In the genomic region with DNA sequence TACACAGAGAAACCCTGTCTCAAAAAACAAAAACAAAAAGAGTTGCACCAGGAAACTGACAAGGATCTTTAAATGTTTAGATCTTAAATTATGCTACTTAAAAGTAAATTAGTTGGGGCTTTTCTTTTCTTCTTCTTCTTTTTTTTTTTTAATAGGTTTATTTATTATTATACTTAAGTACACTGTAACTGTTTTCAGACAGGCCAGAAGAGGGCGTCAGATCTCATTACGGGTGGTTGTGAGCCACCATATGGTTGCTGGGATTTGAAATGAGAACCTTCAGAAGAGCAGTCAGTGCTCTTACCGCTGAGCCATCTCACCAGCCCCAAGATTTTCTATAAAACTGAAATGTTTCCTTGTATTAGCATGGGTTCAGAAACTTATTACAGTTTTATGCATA, we compare ENCODE assay signal across 20 mouse cellular contexts. TPM values are rescaled to one million over a fixed set of nuclear protein-coding genes. Genes with fewer than 3 reads are reported as not detected.
DNase-seq lines count a peak whose midpoint lies in the region; ATAC-seq and TF ChIP-seq lines count a peak whose summit lies in the region.
"Had no signal": no experiment of that assay in that cellular context is flagged by ENCODE, and none has a peak within 500 bp of the region (broad histone marks: within the 10 kb centered on the region; RNA-seq: fewer than 3 reads in every experiment).

No protein-coding gene starts in this region.

- 0 out of 2 replicates have a peak, but pooled peaks have one; percentile 12 for TF ChIP-seq CTCF in intestine, postnatal 0 days (IDR thresholded peaks at IDR 0.05; ENCODE audit: low read depth)
- no peak for TF ChIP-seq CTCF in brain, embryonic 14.5 days (IDR thresholded peaks at IDR 0.05; ENCODE audit: borderline replicate concordance, extremely low read depth, insufficient read depth, insufficient read length)

- no peaks in the 10 kb centered on the region for H3K4me1 ChIP-seq in intestine, postnatal 0 days (replicated peaks; ENCODE audit: control insufficient read depth, insufficient read depth, low read length)
- H3K4me1 ChIP-seq in intestine, embryonic 16.5 days (ENCODE audit: control insufficient read depth, insufficient read depth, low read length), result no peaks in the 10 kb centered on the region
- H3K4me1 ChIP-seq: forebrain, embryonic 12.5 days; limb, embryonic 10.5 days; neural tube, embryonic 15.5 days had no signal

- 63% methylated on average over 3 of the region's 3 CpGs for WGBS in intestine, postnatal 0 days
- WGBS in intestine, embryonic 16.5 days, result 67% methylated on average over 3 of the region's 3 CpGs

- no peak for TF ChIP-seq POLR2A in brain, embryonic 14.5 days (IDR thresholded peaks at IDR 0.05; ENCODE audit: borderline replicate concordance, extremely low read depth, insufficient read depth, insufficient read length, poor library complexity, severe bottlenecking)

- intact Hi-C loops in left cerebral cortex, postnatal 10 days (cut with DNase I), result no loop called here

- H3K9ac ChIP-seq in intestine, postnatal 0 days (ENCODE audit: low read depth, low read length), result no peak overlapping the region
- no peak overlapping the region for H3K9ac ChIP-seq in intestine, embryonic 16.5 days (ENCODE audit: low read depth, low read length)
- H3K9ac ChIP-seq: forebrain, embryonic 12.5 days; lung, embryonic 14.5 days; neural tube, embryonic 15.5 days had no signal

- H3K4me3 ChIP-seq in intestine, postnatal 0 days (ENCODE audit: low read depth, low read length), result no peak overlapping the region
- H3K4me3 ChIP-seq in intestine, embryonic 16.5 days (ENCODE audit: low read length), result no peak overlapping the region
- H3K4me3 ChIP-seq: forebrain, embryonic 12.5 days; limb, embryonic 10.5 days; neural tube, embryonic 15.5 days had no signal

- ATAC-seq in intestine, postnatal 0 days, result no peak
- no peak for ATAC-seq in intestine, embryonic 16.5 days
- ATAC-seq: hindbrain, embryonic 16.5 days; midbrain, embryonic 16.5 days had no signal

- no peak overlapping the region for H3K27ac ChIP-seq in intestine, postnatal 0 days (ENCODE audit: low read depth, low read length)
- no peak overlapping the region for H3K27ac ChIP-seq in intestine, embryonic 16.5 days (ENCODE audit: low read length)
- H3K27ac ChIP-seq: forebrain, embryonic 12.5 days; limb, embryonic 10.5 days; neural tube, embryonic 15.5 days had no signal

- DNase-seq in 416B (ENCODE audit: low read depth), result peak; percentile 29
- peak; percentile 24 for DNase-seq in CD4-positive helper T cell, adult 2 months (ENCODE audit: low read depth, low spot score)
- peak; percentile 9 for DNase-seq in brain, embryonic 14.5 days (ENCODE audit: low read depth)
- DNase-seq in cerebellum, adult 8-10 months, result no peak
- DNase-seq in left cerebral cortex, postnatal 10 days (ENCODE audit: extremely low spot score in 1 of 2, low spot score in 2 of 2), result no peak
- DNase-seq: cerebellum, adult 9-11 months; heart, adult 18-20 months; kidney, adult 2 months; kidney, postnatal 10 days; lung, embryonic 14.5 days; lung, postnatal 4 days; thymus, postnatal 14 days had no signal

- no peak overlapping the region for H3K4me2 ChIP-seq in intestine, postnatal 0 days (replicated peaks; ENCODE audit: low read depth)
- no peak overlapping the region for H3K4me2 ChIP-seq in intestine, embryonic 16.5 days (ENCODE audit: low read depth, low read length)
- H3K4me2 ChIP-seq: forebrain, embryonic 12.5 days; liver, embryonic 11.5 days; lung, embryonic 14.5 days; neural tube, embryonic 15.5 days had no signal

- H3K27me3 ChIP-seq in intestine, postnatal 0 days (replicated peaks; ENCODE audit: control insufficient read depth, insufficient read depth, low read length), result no peaks in the 10 kb centered on the region
- H3K27me3 ChIP-seq in intestine, embryonic 16.5 days (replicated peaks; ENCODE audit: control insufficient read depth, insufficient read depth, low read length), result no peaks in the 10 kb centered on the region
- H3K27me3 ChIP-seq: forebrain, embryonic 12.5 days; neural tube, embryonic 15.5 days had no signal

- H3K36me3 ChIP-seq in intestine, postnatal 0 days (ENCODE audit: control insufficient read depth, insufficient read depth), result peaks cover 83% of the 10 kb centered on the region
- 0 out of 2 replicates have a peak, but pooled peaks cover 3% of the 10 kb centered on the region for H3K36me3 ChIP-seq in intestine, embryonic 16.5 days (ENCODE audit: control insufficient read depth, insufficient read depth, low read length)

- H3K9me3 ChIP-seq in intestine, postnatal 0 days (ENCODE audit: control insufficient read depth), result no peaks in the 10 kb centered on the region
- H3K9me3 ChIP-seq in intestine, embryonic 16.5 days (ENCODE audit: control insufficient read depth, low read length), result no peaks in the 10 kb centered on the region
- H3K9me3 ChIP-seq: forebrain, embryonic 12.5 days; limb, embryonic 10.5 days; neural tube, embryonic 15.5 days had no signal

RNA-seq across cellular contexts. Expression of a gene that starts 16.0 kb away (rescaled TPM):
- 36.1 and 36.7 TPM in 2 replicates for polyA plus RNA-seq in intestine, postnatal 0 days (2015; fragmentation: Nextera tagmentation; extraction: Ambion mirVana)
- polyA plus RNA-seq in intestine, embryonic 16.5 days (2015; fragmentation: Nextera tagmentation; extraction: Ambion mirVana), result 31.3 and 32.1 TPM in 2 replicates
- polyA plus RNA-seq in brain, embryonic 14.5 days (2012; rRNA removed), result 21.8 and 23.9 TPM in 2 replicates
- total RNA-seq in left cerebral cortex, postnatal 10 days (2021), result 10 to 100 TPM; 22.7 to 28.1 TPM

RNA-seq across cellular contexts. Expression of a gene that starts 45.3 kb away (rescaled TPM):
- polyA plus RNA-seq in intestine, postnatal 0 days (2015; fragmentation: Nextera tagmentation; extraction: Ambion mirVana), result 1,340 and 1,424 TPM in 2 replicates
- 92.4 and 100 TPM in 2 replicates for polyA plus RNA-seq in intestine, embryonic 16.5 days (2015; fragmentation: Nextera tagmentation; extraction: Ambion mirVana)
- 47.2 and 61.8 TPM in 2 replicates for polyA plus RNA-seq in brain, embryonic 14.5 days (2012; rRNA removed)
- 100 to 1,000 TPM; 118 to 124 TPM for total RNA-seq in left cerebral cortex, postnatal 10 days (2021)

Comparison
In these comparisons a context has a peak if more than half of its experiments do, and no peak if none do; other contexts are left out.
1. RNA of a gene that starts 45.3 kb away (polyA plus RNA-seq): 1,340 to 1,424 TPM in intestine, postnatal 0 days; 92.4 to 100 TPM in intestine, embryonic 16.5 days and 47.2 to 61.8 TPM in brain, embryonic 14.5 days; every median in the first group is over 10 times any median in the second.
2. DNase-seq: peak in 416B (single experiment), CD4-positive helper T cell, adult 2 months (single experiment) and brain, embryonic 14.5 days (single experiment); none in cerebellum, adult 8-10 months (single experiment) and left cerebral cortex, postnatal 10 days (0 of 2).